Mouse (Mus musculus) kidney, adult 11 months (tissue): Measurements from ENCODE around the gene Usp36.
A peak's percentile ranks its signal among the peaks of the same experiment; 100 is the strongest.
"Not testable (repeated sequence)": the region's sequence is repeated elsewhere in the genome, so short reads cannot be mapped to it uniquely, and the experiment has no call there.

Source experiments
- DNase-seq: peaks from one replicate; pipeline ENCODE4 v3.0.0; 2022

Gene Usp36

GRCm38 (mm10) chr11:118289999-118290889 is at the start of gene Usp36:
Gene Usp36, minus strand, starts transcription at chr11:118290244.
- peak; percentile 100 for DNase-seq

DNA sequence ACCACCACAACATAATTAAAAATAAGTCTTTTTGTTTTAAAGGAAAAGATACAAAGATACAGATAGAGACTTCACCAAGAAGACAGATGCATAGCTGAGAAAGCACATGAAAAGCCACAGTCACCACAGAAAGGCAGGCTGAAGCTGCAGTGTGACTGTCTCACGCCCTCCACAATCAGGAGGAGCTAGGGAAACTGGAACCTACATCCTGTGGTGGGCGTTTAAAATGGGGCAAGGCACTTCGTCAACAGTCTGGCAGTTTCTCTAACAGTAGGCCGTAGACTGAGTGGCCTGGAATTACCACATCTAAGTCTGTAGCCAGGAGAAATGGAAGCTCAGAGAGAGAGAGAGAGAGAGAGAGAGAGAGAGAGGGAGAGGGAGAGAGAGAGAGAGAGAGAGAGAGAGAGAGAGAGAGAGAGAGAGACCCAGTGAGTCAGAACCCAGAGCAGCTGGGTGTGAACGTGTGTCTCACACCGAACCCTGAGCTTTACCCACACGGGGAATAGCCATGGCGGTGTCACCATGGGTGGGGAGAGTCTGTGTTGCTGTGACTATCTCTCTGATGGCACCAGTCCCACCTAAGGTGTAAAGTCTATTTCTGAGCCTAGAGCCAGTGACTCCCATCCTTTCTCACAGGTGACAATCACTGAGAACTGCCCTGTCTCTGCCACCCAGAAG is 47.6 kb upstream of the Usp36 start:
- DNase-seq, result no peak

DNA sequence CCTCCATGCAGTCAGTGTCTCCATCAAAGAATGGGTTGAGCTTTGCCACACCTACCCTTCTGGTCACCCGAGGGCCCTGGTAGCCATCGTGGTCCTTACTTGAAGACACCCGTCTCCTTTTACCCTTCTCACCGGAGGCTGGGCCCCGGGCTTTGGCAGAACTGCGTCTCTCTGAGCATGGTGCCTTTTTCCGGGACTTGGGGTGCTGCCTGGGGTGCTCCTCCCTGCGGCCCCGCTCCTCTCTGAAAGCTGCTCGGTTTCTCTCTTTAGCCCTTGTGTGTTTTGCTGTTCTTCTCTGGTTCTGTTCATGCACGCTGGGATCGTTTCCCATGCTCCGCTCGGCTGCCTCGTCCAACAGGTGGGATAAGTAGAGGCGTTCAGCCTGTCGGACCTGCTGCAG is 43.4 kb upstream of the Usp36 start:
- no peak for DNase-seq

DNA sequence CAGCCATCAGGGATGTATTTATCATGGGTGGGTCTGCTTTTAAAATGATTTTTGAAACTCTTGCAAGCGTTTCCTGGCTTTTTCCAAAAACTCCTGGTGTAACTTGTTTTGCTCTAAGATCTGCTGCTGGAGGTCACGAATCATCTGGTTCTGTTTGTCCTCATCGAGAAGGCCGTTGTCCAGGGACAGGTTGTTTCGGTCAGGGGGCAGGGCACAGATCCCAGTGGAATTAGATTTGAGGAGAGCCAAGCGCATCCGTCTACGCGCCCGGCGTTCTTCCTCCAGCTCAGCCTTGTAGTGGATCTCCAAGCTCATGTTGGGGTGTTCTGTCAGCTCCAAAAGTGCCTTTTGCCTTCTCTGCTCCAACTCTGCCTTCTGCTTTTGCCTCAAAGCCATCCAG is 42.3 kb upstream of the Usp36 start:
- DNase-seq, result no peak

GRCm38 (mm10) chr11:118330777-118331176 is 40.7 kb upstream of the Usp36 start:
- no peak for DNase-seq

DNA sequence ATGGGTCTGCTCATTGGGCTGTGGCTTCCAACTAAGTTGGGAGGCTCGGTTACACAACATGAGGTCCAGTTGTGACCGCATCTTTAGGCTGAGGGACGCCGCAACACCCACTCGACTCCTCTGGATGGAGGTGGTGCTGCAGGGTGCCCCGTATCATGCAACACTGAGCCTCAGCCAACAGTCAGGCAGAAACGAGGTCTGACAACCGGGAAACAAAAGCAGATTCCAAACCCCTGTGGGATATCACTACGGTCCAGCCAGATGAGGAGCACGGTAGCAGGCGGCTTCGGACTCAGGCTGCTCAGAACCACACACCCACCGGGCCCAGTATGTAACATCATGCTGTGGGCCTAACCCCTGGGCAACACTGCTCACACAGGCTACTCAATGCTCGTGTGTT is 40.3 kb upstream of the Usp36 start:
- no peak for DNase-seq

- no peak for DNase-seq
Observed at GRCm38 (mm10) chr11:118328947-118329346, 38.9 kb upstream of the Usp36 start.

- no peak for DNase-seq
Observed at GRCm38 (mm10) chr11:118328511-118328910, 38.5 kb upstream of the Usp36 start.

DNA sequence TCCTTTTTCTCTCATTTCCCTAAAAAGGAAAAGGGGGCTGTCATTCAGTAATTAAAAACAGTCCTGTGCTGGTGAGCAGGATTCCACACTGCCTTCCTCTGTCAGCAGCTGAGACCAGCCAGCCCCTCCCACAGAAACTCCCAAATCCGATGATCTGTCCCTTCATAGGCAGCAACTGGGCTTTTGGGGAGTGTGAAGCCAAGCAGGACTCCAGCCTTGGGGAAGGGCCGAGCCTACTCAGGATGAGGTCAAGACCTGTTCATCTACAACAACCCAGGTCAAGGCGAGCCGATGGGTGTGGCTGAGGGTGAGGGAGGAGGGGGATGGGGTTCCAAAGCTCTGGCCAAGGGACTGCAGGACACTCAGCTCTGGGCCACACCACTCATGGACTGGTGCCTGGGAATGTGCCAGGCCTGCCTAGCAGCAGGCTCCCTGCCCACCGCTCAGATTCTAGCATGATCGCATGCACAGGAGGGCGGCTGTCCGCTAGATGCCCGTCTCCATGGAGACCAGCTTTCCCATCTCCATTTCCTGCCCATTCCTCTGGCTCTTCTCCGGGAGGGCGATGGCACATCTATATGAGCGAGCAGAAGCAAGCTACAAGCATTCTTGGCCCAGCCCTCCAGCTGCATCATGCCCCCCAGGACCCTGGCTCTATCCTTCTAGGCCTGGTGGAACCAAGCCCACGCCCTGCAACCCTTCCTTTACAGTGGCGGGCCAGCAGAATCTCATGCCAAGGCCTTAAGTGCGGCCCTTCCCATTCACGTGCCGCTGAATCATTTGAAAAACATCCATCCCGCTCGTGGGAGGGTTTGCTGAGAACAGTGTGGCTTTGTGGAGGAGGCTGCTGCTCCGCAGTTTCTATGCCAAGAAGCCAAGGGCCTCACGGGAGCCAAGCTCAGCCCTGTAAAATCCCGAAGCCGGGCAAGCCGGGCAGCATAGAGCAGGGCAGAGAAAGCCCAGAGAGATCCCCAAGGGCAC is 37.2 kb upstream of the Usp36 start:
- peak; percentile 11 for DNase-seq

DNA sequence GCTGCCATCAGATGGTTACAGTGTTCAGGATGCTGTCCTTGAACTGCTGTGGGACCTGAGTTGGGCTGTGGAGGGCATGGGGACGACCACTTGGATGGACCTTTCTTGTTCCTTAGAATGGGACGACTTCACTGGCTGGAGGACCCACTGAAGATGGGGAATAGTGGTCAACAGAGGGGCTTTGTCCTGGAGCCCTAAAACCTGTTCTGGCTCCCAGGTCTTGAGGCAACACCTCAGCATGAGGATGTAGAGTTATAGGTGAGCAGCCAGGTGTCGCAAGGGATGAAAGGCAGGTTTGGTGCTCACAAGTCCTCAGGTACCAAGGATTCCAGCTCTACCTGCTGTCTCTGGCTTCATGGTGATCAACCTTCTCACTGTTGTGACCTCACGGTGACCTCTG is 36.4 kb upstream of the Usp36 start:
- DNase-seq, result no peak

DNA sequence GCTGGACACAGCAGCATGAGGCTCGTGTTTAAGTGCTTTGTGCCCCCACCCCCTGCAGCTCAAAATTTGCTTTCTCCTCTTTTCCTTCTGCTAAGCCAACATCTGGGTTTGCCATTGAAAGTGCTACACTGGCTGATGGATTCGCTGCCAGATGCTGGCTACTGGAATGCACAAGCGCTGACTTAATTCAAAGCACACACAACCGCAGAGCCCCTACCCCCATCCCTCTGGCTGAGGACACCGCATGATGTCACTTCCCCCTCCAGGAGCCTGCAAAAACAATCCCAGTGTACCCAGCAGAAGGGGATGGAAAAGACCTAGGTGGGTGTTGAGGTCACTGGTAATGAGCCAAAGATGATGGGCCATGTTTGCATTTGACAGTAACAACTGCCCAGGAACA is 34.5 kb upstream of the Usp36 start:
- DNase-seq, result no peak

- DNase-seq, result no peak
Observed at GRCm38 (mm10) chr11:118323974-118324373, 33.9 kb upstream of the Usp36 start.

- no peak for DNase-seq
Observed at GRCm38 (mm10) chr11:118322647-118323046, 32.6 kb upstream of the Usp36 start.

GRCm38 (mm10) chr11:118321971-118322370 is 31.9 kb upstream of the Usp36 start:
- DNase-seq, result peak; percentile 31

GRCm38 (mm10) chr11:118321500-118321899 is 31.5 kb upstream of the Usp36 start:
- no peak for DNase-seq

DNA sequence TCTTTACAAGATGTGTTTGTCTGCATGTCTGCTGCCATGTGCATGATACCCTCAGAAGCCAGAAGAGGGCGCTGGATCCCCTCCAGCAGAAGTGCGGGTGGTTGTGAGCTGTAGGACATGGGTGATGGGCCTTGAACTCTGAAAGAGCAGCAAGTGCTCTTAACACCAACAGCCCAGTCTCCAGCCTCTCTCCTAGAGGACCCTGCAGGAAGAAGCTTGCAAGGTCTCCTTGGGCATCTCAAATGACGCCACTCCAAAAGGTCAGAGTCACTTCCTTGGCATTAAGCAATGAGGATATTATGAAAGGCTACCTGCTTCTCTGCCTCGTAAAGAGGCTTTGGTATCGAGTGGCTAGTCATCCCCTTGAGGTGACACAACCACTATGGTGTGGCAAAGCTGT is 28.6 kb upstream of the Usp36 start:
- DNase-seq, result no peak

DNA sequence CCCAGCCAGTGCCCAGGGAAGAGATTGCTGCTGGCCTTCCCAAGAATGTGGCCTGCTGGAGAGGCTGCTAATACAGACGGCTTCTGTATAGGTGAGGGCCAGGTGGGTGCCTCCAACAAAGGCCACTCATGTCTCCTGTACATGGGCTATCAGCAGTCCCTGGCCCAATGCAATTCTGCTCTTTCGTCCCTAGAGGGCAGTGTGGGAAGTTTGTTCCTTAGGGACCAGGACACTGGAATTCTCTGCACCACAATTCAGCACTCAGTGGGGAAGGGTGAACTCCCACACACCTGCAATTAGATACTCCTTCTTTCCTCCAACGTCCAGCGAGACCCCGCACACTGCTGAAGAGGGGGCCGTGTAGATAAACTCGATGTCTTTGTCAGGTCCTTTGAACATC is 27.1 kb upstream of the Usp36 start:
- peak; percentile 18 for DNase-seq

GRCm38 (mm10) chr11:118316231-118316806 is 26.3 kb upstream of the Usp36 start:
- DNase-seq, result no peak

GRCm38 (mm10) chr11:118312132-118312723 is 22.2 kb upstream of the Usp36 start:
- no peak for DNase-seq

GRCm38 (mm10) chr11:118307962-118308361 is 17.9 kb upstream of the Usp36 start:
- not testable (repeated sequence) for DNase-seq

- not testable (repeated sequence) for DNase-seq
Observed at GRCm38 (mm10) chr11:118303959-118304358, 13.9 kb upstream of the Usp36 start.

DNA sequence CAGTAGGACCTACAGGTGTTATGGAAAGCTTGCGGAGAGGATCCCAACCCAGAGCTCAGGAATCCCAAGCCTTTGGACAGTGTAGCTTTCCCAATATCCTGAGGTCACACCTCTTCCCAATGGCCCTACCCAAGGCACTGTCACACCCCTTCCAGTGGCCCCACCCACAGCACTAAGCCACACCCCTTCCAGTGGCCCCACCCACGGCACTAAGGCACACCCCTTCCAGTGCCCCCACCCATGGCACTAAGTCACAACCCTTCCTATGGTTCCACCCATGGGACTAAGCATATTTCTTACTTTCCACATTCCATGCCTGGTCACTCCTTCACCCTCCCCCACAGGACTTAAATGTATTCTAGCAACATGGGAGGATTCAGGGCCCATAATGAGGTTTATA is 8.8 kb upstream of the Usp36 start:
- no peak for DNase-seq
